Mouse (Mus musculus) forebrain, embryonic 10.5 days (tissue): ENCODE measurements around the gene Ier2. TPM values are rescaled to one million over a fixed set of nuclear protein-coding genes. Genes with fewer than 3 reads are reported as not detected.

Source experiments
- DNase-seq: peaks from one replicate; pipeline ENCODE4 v3.0.0-alpha.2; 2017; ENCODE audit warnings: low spot score; ENCODE audit errors: extremely low spot score
- H3K27ac ChIP-seq: fragments of 300-500 bp; sonication (generic); 2 replicates; pipeline ENCODE4 v1.5.1; 2016; ENCODE audit warnings: mild to moderate bottlenecking
- H3K27me3 ChIP-seq: fragments of 300-500 bp; sonication (generic); 2 replicates; pipeline ENCODE4 v1.6.1; 2016; ENCODE audit warnings: mild to moderate bottlenecking; ENCODE audit not compliant: poor library complexity, severe bottlenecking
- H3K36me3 ChIP-seq: fragments of 300-500 bp; sonication (generic); replicated peaks from 2 replicates; pipeline ENCODE4 v1.6.1; 2016; ENCODE audit warnings: mild to moderate bottlenecking, moderate library complexity
- H3K4me1 ChIP-seq: fragments of 300-500 bp; sonication (generic); 2 replicates; pipeline ENCODE4 v1.6.1; 2016
- H3K4me3 ChIP-seq: fragments of 300-500 bp; sonication (generic); 2 replicates; pipeline ENCODE4 v1.5.1; 2016; ENCODE audit warnings: mild to moderate bottlenecking, moderate library complexity
- H3K9me3 ChIP-seq: fragments of 300-500 bp; sonication (generic); 2 replicates; pipeline ENCODE4 v1.6.1; 2016; ENCODE audit warnings: mild to moderate bottlenecking, moderate library complexity
- WGBS: fragments of 180-500 bp; shearing (Covaris S2); methylation state at CpG from one replicate; pipeline ENCODE4 v1.1.7; 2016; 5-methylcytosine and 5-hydroxymethylcytosine counted together
- polyA plus RNA-seq: library from polyadenylated mRNA; unstranded; fragments of >200 nt; fragmentation: Nextera tagmentation; extraction: Ambion mirVana; gene quantifications from 2 replicates; pipeline ENCODE4 v1.2.1, GENCODE M21; 2016

The Ier2 gene
- polyA plus RNA-seq, 1 experiment from 2014 or later, result 96.9 TPM

DNA sequence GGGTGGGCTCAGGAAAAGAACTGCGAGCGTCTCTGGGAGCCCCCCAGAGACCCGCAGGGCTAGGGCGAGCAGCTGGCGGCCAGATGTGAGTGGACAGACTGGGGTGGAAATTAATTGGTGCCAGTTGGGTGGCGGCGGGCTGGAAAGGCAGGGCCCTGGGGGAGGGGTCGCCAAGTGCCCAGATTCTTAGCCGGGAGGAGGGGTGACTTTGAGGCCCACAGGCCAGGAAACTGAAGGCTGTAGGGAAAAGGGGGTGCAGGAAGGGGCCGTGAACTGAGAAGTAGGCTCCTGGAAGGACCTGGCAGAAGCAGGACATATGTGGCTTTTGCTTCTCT, 6.5 kb downstream of the Ier2 start:
- 1% methylated on average over 10 of the region's 10 CpGs for WGBS
- Histone ChIP-seq H3K36me3 (no peaks in the 10 kb centered on the region), H3K27ac (peak overlapping the region; percentile 95), H3K4me1 (peaks cover 76% of the 10 kb centered on the region), H3K4me3 (peak overlapping the region; percentile 53), H3K9me3 (no peaks in the 10 kb centered on the region), H3K27me3 (no peaks in the 10 kb centered on the region)
- DNase-seq, result peak; percentile 83

DNA sequence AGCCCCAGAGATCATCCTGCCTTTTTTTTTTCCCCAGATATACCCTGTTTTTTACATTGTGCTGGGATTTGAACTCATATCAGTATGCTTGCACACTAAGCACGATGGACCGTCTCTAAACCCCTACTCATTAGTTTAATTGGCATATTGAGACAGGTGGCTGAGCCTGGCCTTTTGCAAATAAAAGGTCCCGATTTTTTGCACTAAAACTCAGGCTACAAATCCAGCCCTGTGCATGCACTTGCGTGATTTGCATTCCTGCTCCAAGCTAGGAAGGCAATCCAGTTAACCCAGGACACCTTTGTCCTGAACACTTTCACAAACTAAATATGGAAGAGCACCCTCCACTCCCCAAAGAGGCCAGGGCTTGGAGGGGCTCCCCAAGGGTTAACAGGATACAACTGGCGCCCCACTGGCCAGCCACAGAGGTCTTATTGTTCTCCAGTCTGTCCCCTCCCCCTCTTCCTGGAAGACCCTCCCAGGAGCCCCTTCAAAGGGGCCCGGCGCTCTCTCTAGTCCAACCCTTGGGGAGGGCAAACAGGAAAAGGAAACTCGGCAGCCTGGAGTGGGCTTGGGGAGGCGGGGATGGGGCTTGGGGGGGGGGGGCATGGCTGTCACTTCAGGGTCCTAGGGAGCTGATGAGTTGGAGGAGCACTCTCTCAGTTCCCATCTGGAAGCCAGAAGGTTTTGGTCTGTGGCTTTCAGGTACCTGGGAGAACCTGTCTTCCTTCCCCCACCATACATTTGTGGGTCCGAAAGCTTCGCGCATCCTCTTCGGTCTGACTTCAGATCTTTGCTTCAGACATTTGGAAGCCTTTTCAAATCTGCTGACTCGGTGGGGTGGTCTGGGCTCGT, 7.1 kb downstream of the Ier2 start:
- H3K4me3 ChIP-seq, result peak overlapping the region; percentile 53
- no peaks in the 10 kb centered on the region for H3K9me3 ChIP-seq
- H3K4me1 ChIP-seq, result peaks cover 76% of the 10 kb centered on the region
- H3K27ac ChIP-seq, result peak overlapping the region; percentile 95
- DNase-seq, result peak; percentile 82
- H3K27me3 ChIP-seq, result no peaks in the 10 kb centered on the region
- under 1% methylated on average over 15 of the region's 15 CpGs for WGBS
- no peaks in the 10 kb centered on the region for H3K36me3 ChIP-seq

DNA sequence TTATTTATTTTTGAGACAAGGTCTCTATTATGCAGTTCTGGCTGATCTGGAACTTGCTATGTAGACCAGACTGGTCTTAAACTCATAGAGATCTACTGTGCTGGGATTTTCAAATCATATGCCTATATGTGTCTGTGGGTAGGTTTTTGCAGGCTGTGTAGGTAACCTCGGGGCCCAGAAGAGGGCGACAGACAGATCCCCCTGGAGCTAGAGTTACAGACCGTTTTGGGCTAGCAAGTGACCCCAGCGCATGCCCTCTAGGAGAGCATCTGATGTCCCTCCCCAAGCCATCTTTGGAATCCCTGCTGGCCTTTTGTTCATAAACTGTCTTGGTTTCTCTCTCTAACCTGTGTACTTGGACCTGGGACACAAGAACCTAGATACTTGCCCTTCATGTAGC, 8.1 kb downstream of the Ier2 start:
- Histone ChIP-seq H3K4me3 (peak overlapping the region; percentile 53; the same call in 1 of the 2 replicates), H3K4me1 (peaks cover 74% of the 10 kb centered on the region)
- WGBS, result 40% methylated on average over 4 of the region's 4 CpGs

DNA sequence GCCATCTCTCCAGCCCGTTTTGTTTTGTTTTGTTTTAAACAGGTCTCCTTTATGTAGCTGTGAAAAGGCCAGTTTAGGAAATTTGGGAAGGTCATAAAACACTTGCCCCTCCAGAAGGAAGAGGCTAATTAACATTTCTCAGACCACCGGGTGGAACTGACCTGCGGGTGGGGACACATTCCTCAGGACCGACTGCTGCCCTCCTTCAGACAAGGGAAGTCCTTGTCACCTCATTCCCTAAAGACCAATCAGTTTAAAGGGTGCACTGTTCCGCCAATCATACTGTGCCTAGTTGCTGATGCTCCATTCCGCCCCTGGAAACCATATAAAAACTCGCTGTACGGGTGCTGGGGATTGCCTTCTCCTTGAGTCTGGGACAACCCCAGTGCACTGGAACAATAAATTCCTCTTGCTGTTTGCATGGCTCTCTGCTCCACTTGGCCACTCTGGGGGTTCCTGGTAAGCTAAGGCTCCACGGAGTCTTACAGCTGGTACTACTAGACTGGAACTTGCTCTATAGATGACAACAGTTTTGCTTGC, 9.5 kb downstream of the Ier2 start:
- DNase-seq, result no peak
- no peak overlapping the region for H3K4me3 ChIP-seq
- 0 out of 2 replicates have a peak overlapping the region, but pooled peaks have one; percentile 58 for H3K27ac ChIP-seq
- no peaks in the 10 kb centered on the region for H3K27me3 ChIP-seq
- no peaks in the 10 kb centered on the region for H3K36me3 ChIP-seq
- H3K9me3 ChIP-seq, result no peaks in the 10 kb centered on the region
- H3K4me1 ChIP-seq, result peaks cover 60% of the 10 kb centered on the region
- whole genome bisulfite sequencing, result 74% methylated on average over 9 of the region's 9 CpGs

More for the DNA sequence above, 8.1 kb downstream of the Ier2 start:
- DNase-seq, result no peak
- H3K36me3 ChIP-seq, result no peaks in the 10 kb centered on the region
- peak overlapping the region; percentile 95 for H3K27ac ChIP-seq
- H3K27me3 ChIP-seq, result no peaks in the 10 kb centered on the region
- H3K9me3 ChIP-seq, result no peaks in the 10 kb centered on the region

DNA sequence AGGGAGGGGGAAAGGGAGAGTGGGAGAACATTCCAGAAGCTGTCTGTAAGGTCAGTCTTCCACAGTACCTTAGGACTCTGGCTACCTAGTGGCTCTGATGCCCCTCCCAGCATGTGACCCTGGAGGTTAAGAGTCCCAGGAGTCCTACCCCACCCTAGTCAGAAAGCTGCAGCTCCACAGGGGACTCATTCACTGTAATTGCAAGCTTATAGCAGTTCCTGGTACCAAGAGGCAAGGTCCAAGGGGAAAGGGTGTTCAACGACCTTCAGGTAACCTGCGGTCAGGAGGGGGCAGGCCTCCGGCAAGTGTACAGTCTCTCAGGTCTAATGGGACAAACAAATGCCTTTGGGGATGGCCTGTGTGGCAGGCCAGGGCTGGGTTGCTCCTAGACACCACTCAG, 12.4 kb downstream of the Ier2 start:
- Histone ChIP-seq H3K27me3 (no peaks in the 10 kb centered on the region), H3K4me3 (no peak overlapping the region; the same call in 1 of the 2 replicates), H3K9me3 (no peaks in the 10 kb centered on the region), H3K36me3 (no peaks in the 10 kb centered on the region), H3K27ac (peak overlapping the region; percentile 82), H3K4me1 (peaks cover 43% of the 10 kb centered on the region)
- 47% methylated on average over 3 of the region's 3 CpGs for WGBS
- no peak for DNase-seq

DNA sequence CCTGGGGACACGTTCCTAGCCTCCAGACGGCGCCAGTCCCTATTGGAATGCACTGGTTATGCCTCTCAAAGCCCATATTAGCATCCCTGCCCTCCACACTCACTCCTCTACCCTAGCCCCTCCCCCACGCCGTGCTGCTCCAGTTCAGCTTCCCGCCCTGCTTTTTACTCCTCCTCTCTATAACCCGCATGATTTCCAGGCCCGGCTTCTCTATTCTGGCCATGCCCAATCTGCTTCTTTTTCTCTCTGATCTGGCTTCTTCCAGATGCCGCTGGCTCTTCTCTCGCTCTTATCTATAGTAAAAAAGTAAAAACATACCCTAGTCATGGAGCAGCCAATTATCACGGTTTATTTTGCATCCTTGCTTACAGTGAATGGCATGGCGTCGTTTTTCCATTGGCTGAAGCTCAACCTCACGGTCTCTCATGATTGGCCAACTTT, 15.2 kb downstream of the Ier2 start:
- WGBS, result 3% methylated on average over 14 of the region's 14 CpGs
- no peaks in the 10 kb centered on the region for H3K27me3 ChIP-seq

DNA sequence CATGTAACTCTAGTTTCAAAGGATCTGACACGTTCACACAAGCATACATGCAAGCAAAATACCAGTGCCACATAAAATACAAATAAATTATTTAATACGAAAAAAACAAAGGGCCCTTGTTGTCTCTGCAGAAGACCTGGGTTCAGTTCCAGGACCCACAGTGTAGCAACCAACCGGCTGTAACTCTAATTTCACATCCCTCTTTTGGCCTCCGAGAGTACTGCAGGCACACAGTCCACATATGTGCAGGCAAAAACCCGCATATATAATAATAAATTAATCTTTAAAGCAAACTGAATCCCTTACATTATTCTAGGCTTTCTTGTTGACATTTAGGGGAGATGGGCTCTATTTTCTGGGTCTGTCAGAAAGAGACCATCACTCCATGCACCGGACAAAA, 15.9 kb downstream of the Ier2 start:
- Histone ChIP-seq H3K4me1 (peaks cover 38% of the 10 kb centered on the region), H3K27me3 (no peaks in the 10 kb centered on the region), H3K4me3 (peak overlapping the region; percentile 45), H3K9me3 (no peaks in the 10 kb centered on the region), H3K27ac (peak overlapping the region; percentile 82), H3K36me3 (no peaks in the 10 kb centered on the region)
- DNase-seq, result peak; percentile 20
- 62% methylated on average over 6 of the region's 6 CpGs for WGBS

More for the DNA sequence above, 15.2 kb downstream of the Ier2 start:
- Histone ChIP-seq H3K4me1 (peaks cover 34% of the 10 kb centered on the region), H3K36me3 (no peaks in the 10 kb centered on the region), H3K9me3 (no peaks in the 10 kb centered on the region), H3K27ac (peak overlapping the region; percentile 82), H3K4me3 (peak overlapping the region; percentile 45)
- DNase-seq, result peak; percentile 80

DNA sequence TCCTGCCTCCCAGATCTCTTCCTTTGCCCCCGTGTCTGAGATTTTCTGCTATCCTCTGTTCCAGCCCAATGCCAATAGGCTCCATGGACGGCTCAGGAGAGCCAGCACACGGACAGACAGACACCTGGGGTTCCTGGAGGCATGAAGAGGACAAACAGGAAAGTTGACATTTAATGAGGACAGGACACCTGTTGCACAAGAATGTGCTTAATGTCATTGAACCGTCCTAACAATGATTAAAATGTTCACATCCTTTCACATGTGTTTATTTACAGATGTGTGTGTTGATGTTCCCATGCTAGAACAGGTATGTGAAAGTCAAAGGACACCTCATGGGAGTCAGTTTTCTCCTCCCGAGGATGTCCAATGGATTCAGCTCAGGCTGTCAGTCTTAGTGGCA, 19.6 kb downstream of the Ier2 start:
- Histone ChIP-seq H3K4me1 (peaks cover 36% of the 10 kb centered on the region), H3K36me3 (no peaks in the 10 kb centered on the region), H3K27me3 (no peaks in the 10 kb centered on the region; the same call in 1 of the 2 replicates), H3K4me3 (no peak overlapping the region), H3K27ac (no peak overlapping the region), H3K9me3 (no peaks in the 10 kb centered on the region)
- DNase-seq, result no peak
- WGBS, result 81% methylated on average over 5 of the region's 5 CpGs

DNA sequence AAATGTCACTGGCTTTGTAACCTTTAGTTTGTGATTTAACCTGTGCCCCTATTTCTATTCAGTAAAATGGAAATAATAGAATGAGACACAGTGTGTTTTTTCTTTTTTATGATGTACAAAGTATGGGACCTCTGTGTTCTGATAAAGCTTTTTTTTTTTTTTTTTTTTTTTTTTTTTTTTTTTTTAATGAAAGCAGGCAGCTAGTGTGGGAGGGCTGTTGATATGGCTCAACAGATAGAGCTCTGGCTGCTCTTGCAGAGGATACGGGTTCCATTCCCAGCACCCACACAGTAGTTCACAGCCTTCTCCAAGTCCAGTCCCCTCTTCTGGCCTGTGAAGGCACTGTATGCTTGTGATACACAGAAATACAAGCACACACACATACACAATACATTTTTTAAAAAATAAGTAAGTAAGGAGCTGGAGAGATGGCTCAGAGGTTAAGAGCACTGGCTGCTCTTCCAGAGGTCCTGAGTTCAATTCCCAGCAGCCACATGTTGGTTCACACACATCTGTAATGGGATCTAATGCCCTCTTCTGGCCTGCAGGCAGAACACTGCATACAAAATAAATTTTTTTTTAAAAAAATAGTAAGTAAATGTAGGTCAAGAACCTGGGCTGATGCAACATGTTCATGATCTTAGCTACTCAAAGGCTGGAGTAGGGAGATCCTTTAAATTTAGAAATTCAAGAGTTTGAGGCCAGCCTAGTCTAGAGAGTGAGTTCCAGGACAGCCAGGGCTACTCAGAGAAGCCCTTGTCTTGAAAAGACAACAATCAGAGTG, 20.9 kb downstream of the Ier2 start:
- Histone ChIP-seq H3K9me3 (no peaks in the 10 kb centered on the region), H3K4me1 (peaks cover 29% of the 10 kb centered on the region), H3K27me3 (peaks cover 11% of the 10 kb centered on the region), H3K27ac (0 out of 2 replicates have a peak overlapping the region, but pooled peaks have one; percentile 12), H3K36me3 (no peaks in the 10 kb centered on the region), H3K4me3 (no peak overlapping the region)
- WGBS, result 96% methylated on average over 1 of the region's 1 CpGs
- DNase-seq, result no peak

DNA sequence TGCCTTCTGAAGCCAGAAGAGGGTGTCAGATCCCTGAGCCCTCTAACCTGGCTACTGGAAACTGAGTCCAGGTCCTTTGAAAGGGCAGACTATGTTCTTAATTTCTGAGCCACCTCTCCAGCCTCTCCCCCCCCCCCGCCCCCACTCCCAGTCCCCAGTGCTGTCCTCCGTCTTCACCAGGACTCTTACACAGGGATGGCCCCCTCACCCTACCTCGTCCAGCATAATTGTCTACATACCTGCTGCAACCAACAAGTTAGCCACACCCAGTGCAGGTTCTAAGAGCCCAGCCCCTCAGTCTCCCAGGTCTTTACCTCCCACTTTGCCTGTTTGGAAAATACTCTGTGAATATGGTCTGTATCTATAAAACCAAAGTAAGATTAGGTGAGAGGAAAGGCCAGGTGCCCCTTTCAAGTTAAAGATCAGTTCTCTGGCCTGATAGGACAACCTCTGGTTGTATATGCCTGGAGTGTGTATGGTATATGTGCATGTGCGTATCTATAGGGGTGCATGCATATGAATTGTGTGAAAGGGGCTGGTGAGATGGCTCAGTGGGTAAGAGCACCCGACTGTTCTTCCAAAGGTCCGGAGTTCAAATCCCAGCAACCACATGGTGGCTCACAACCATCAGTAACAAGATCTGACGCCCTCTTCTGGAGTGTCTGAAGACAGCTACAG, 21.9 kb downstream of the Ier2 start:
- no peaks in the 10 kb centered on the region for H3K9me3 ChIP-seq
- no peak overlapping the region for H3K27ac ChIP-seq
- WGBS, result 68% methylated on average over 7 of the region's 7 CpGs
- no peak for DNase-seq
- 0 out of 2 replicates have a peak overlapping the region, but pooled peaks have one; percentile 65 for H3K4me3 ChIP-seq
- no peaks in the 10 kb centered on the region for H3K36me3 ChIP-seq
- peaks cover 20% of the 10 kb centered on the region for H3K27me3 ChIP-seq
- peaks cover 39% of the 10 kb centered on the region for H3K4me1 ChIP-seq

DNA sequence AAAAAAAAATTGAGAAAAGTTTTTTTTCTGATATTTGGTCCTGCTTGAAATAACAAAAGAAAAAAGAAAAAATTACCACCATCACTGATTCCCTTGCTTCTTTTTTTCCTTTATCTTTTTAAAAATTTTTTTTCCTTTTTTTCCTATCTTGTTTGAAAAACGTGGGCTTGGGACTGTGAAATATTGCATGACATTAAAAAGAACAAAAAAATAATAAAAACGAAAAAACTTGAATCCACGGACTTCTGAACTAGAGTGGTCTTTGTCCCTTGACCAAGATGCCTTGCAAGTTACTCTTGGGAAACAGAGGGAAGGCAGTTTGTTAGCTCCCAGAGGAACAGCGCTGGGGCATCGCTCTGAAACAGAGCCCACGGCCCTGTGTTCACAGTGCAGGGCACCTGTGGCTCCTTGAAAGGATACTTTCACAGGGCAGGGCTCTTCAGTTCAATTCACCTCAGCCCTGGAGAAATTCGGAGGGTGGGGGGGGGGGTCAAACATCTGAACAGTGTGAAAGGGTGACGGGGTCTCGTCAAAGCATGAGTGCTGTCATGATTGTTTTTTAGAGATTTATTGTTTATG, 22.6 kb downstream of the Ier2 start:
- 36% methylated on average over 9 of the region's 9 CpGs for WGBS
- peaks cover 20% of the 10 kb centered on the region for H3K27me3 ChIP-seq
- H3K9me3 ChIP-seq, result no peaks in the 10 kb centered on the region
- no peak for DNase-seq
- peak overlapping the region; percentile 65 for H3K4me3 ChIP-seq
- peak overlapping the region; percentile 95 for H3K27ac ChIP-seq
- no peaks in the 10 kb centered on the region for H3K36me3 ChIP-seq
- H3K4me1 ChIP-seq, result peaks cover 45% of the 10 kb centered on the region
